Mouse (Mus musculus) hindbrain, embryonic 16.5 days (tissue): ENCODE results near the gene Slc5a10. TPM values are rescaled to one million over a fixed set of nuclear protein-coding genes. Genes with fewer than 3 reads are reported as not detected.

Experiments used
- ATAC-seq: fragments of 200-750 bp; cut with Nextera tagmentation; 2 replicates; pipeline ENCODE4 v1.8.0; 2017; ENCODE audit warnings: moderate TSS enrichment, moderate library complexity
- H3K27ac ChIP-seq: fragments of 300-500 bp; sonication (generic); 2 replicates; pipeline ENCODE4 v1.5.1; 2014; ENCODE audit warnings: low read depth, mild to moderate bottlenecking, control low read depth, low read length, moderate library complexity
- H3K27me3 ChIP-seq: fragments of 300-500 bp; sonication (generic); replicated peaks from 2 replicates; pipeline ENCODE4 v1.6.1; 2014; ENCODE audit warnings: low read length; ENCODE audit not compliant: control insufficient read depth, insufficient read depth
- H3K36me3 ChIP-seq: fragments of 300-500 bp; sonication (generic); 2 replicates; pipeline ENCODE4 v1.6.1; 2014; ENCODE audit warnings: mild to moderate bottlenecking, low read length, moderate library complexity, mixed read lengths; ENCODE audit not compliant: control insufficient read depth, insufficient read depth
- H3K4me1 ChIP-seq: fragments of 300-500 bp; sonication (generic); 2 replicates; pipeline ENCODE4 v1.6.1; 2014; ENCODE audit warnings: low read depth, low read length; ENCODE audit not compliant: control insufficient read depth, insufficient read depth
- H3K4me2 ChIP-seq: fragments of 300-500 bp; sonication (generic); 2 replicates; pipeline ENCODE4 v1.6.1; 2014; ENCODE audit warnings: mild to moderate bottlenecking, low read length, control low read depth, moderate library complexity
- H3K4me3 ChIP-seq: fragments of 300-500 bp; sonication (generic); 2 replicates; pipeline ENCODE4 v1.5.1; 2014; ENCODE audit warnings: mild to moderate bottlenecking, low read length, control low read depth, moderate library complexity
- H3K9ac ChIP-seq: fragments of 300-500 bp; sonication (generic); 2 replicates; pipeline ENCODE4 v1.6.1; 2014; ENCODE audit warnings: low read depth, mild to moderate bottlenecking, control low read depth, low read length, moderate library complexity
- H3K9me3 ChIP-seq: fragments of 300-500 bp; sonication (generic); 2 replicates; pipeline ENCODE4 v1.6.1; 2014; ENCODE audit warnings: mild to moderate bottlenecking, low read length, moderate library complexity; ENCODE audit not compliant: control insufficient read depth
- WGBS: fragments of 180-500 bp; shearing (Covaris S2); extraction: QIAGEN DNeasy Blood & Tissue Kit; methylation state at CpG from one replicate; pipeline ENCODE4 v1.1.7; 2014; 5-methylcytosine and 5-hydroxymethylcytosine counted together
- polyA plus RNA-seq: library from polyadenylated mRNA; unstranded; fragments of >200 nt; fragmentation: Nextera tagmentation; extraction: Ambion mirVana; gene quantifications from 2 replicates; pipeline ENCODE4 v1.2.1, GENCODE M21; 2015

Gene Slc5a10
- polyA plus RNA-seq, 1 experiment from 2014 or later = not detected

DNA sequence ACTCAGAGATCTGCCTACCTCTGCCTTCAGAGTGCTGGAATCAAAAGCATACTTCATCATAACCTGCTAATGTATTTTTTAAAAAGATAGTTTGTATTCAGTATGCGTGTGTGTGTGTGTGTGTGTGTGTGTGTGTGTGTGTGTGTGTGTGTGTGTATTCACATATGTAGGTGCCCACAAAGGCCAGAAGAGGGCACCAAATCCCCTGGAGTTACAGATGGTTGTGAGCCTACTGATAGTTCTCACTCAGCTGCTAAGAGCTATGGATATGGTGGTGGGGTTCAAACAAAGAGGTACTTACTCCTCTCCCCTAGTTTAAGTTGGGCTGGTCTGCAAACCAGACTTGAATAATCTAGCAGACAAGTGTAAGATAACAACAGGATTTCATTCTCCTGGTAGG, 94.1 kb downstream of the Slc5a10 start:
- H3K36me3 ChIP-seq = no peaks in the 10 kb centered on the region
- WGBS = 92% methylated on average over 1 of the region's 1 CpGs
- H3K9me3 ChIP-seq = no peaks in the 10 kb centered on the region
- H3K4me2 ChIP-seq = no peak overlapping the region
- H3K27ac ChIP-seq = no peak overlapping the region
- no peaks in the 10 kb centered on the region for H3K27me3 ChIP-seq
- no peaks in the 10 kb centered on the region for H3K4me1 ChIP-seq
- H3K4me3 ChIP-seq = no peak overlapping the region
- ATAC-seq = no peak
- no peak overlapping the region for H3K9ac ChIP-seq

DNA sequence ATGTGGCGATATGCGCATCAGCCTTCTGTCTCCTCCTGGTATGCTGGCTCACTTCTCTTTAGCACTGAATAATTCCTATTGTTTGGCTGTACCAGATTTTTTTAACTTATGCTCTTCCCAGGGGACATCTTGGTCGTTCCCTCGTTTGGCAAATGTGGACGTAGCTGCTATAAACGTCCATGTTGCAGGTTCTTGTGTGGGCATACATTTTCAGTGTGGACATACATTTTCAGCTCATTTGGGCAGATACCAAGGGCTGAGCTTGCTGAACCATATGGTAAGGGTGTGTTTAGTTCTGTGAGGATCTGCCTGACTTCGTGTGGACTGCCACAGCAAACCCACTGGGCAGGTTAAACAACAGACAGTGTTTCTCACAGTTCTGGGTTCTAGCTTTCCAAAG, 95.5 kb downstream of the Slc5a10 start:
- Histone ChIP-seq H3K4me3 (no peak overlapping the region), H3K9ac (no peak overlapping the region), H3K4me2 (no peak overlapping the region), H3K4me1 (peaks cover 4% of the 10 kb centered on the region; the same call in 1 of the 2 replicates), H3K27me3 (no peaks in the 10 kb centered on the region), H3K36me3 (no peaks in the 10 kb centered on the region), H3K27ac (no peak overlapping the region), H3K9me3 (no peaks in the 10 kb centered on the region)
- 75% methylated on average over 7 of the region's 7 CpGs for WGBS
- ATAC-seq = no peak

Other genes starting within 250 kb of the Slc5a10 start
- 49.6 and 67.9 TPM in 2 replicates for gene Mfap4, start 235.4 kb downstream of the Slc5a10 start, polyA plus RNA-seq
- gene Mapk7, start 226.4 kb downstream of the Slc5a10 start, polyA plus RNA-seq = 63.3 and 73.1 TPM in 2 replicates
- 35.2 and 36.2 TPM in 2 replicates for gene B9d1, start 215.7 kb downstream of the Slc5a10 start, polyA plus RNA-seq
- 66.9 and 70.5 TPM in 2 replicates for gene Epn2, start 141.1 kb downstream of the Slc5a10 start, polyA plus RNA-seq
- gene Grap, start 67.6 kb downstream of the Slc5a10 start, polyA plus RNA-seq = 12.0 and 12.1 TPM in 2 replicates
- gene Fam83g, start 36.7 kb downstream of the Slc5a10 start, polyA plus RNA-seq = 0.12 and 0.18 TPM in 2 replicates
- 47.7 and 50.2 TPM in 2 replicates for gene Prpsap2, start 41.3 kb upstream of the Slc5a10 start, polyA plus RNA-seq
- 31.1 and 39.5 TPM in 2 replicates for gene Ulk2, start 134.2 kb upstream of the Slc5a10 start, polyA plus RNA-seq
- gene Akap10, start 209.4 kb upstream of the Slc5a10 start, polyA plus RNA-seq = 9.7 and 10.9 TPM in 2 replicates
- gene Specc1, start 235.9 kb upstream of the Slc5a10 start, polyA plus RNA-seq = 12.3 and 14.3 TPM in 2 replicates